Mouse (Mus musculus) cerebellum, postnatal 36 days (tissue): ENCODE data around the gene Ttc22.

Experiments used
- DNase-seq, 2 experiments: peaks; one replicate each; pipeline ENCODE4 v3.0.0; 2021 to 2022; ENCODE audit warnings: mixed read lengths in 2 of 2

Gene Ttc22

DNA sequence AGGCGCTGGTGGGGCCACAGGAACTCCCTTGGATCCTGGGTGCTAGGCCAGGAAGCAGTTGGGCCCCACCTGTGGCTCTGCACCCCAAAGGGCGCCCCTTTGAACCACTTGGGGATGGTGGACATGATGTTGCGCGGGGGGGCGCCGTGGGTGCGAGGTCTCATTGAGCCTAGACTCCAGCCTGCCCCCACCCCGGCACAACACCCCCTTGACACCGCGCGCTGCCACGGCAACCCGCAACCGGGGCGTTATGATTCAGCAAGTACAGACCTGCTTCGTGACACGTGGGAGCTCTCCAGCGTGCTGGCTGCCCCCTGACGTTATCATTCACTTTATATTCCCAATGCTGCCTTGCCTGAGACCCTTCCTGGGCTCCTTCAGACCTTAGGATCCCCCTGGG is 5.2 kb upstream of the Ttc22 start, which contains the start of gene Lexm:
TSS of gene Lexm (minus strand) at position 186 of the 400 bp plus-strand sequence.
- DNase-seq, result no peak

DNA sequence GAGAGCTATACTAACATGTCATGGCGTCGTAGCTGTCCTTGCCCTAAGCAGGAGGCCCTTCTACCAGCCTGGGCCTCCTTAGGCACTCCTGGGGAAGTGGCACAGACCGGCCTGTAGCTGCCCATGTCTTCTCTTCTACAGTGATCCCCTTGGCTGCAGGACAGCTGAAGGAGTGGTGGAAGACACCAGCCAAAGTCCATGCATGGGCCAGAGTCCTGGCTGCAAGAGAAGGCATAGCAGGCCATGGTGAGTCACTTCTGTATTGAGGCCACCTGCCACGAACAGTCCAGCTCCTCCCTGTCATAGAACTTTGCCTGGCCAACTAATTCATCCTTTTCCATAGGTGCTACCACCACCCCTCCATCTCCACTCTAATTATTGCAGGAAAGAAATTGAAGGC is 3.3 kb upstream of the Ttc22 start:
- DNase-seq, result no peak

DNA sequence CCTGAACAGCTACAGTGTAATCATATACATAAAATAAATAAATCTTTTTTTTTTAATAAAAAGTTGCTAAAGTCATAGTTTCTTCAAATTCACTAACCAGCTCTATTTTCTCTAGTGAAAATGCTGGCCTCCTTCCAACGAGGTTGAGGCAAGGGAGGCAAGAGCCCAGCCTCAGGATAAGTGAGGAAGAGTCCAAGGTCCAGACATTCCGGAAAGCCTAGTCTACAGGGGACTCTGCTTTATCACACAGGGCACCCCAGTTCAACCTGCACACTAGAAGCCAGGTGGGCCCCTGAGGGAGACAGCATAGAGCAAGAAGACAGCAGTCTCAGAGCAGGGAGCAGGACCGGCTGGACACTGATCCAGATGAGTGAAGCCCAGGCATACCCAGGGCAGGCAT is 804 bp upstream of the Ttc22 start:
- no peak for DNase-seq

DNA sequence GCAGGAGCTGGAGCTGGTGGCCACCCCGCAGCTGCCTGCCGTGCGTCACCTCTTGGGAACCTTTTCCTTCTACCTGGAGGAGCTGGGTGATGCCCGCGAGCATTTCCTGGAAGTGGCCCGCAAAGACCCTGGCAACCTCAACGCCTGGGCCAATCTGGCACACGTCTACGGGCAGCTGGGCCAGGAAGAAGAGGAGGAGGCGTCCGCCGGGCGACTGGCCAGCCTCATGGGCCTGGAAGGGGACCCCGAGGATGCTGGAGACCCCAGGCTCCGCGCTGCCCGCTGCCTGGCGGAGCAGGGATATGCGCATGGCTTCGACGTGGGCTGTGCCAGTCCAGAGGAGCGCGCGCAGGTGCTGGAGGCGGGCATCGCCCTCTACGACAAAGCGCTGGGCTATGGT is 480 bp downstream of the Ttc22 start:
- DNase-seq, result no peak

DNA sequence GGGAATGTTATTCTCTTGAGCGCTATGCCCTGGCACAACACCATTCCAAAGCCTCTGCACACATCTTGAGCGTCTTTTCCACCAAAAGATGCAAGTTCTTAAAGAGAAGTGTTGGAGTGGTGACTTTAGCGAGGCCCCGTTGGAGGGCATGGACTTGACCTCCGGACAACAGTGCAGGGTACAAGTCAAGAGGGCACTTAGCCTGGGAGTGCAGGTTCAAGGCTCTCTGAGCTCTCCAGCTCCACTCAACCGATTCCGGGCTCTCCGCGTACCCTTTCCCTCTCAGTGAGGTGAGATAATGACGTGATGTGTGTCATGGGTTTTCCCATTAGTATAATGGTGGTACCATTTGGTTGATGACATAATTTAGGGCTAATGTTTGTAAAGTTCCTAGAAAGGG is 2.0 kb downstream of the Ttc22 start:
- no peak for DNase-seq

DNA sequence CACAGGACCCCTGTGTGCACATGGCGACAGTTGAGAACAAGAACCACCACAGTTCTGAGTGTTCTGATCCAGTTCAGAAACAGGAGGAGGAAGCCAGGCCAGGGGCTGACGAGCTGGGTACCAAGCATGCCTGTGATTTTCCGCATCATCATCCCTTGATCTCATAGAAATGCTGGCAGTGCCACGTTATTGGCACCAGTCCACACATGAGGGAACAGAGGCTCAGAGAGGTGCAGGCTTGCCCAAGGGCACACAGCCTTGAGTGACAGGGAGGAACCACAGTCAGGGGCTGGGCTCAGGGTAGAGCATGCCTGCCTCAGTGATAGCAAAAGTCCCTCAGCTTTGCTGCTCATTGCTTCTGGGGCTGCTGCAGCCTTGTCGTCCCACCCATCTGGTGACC is 5.6 kb downstream of the Ttc22 start:
- DNase-seq, result no peak

DNA sequence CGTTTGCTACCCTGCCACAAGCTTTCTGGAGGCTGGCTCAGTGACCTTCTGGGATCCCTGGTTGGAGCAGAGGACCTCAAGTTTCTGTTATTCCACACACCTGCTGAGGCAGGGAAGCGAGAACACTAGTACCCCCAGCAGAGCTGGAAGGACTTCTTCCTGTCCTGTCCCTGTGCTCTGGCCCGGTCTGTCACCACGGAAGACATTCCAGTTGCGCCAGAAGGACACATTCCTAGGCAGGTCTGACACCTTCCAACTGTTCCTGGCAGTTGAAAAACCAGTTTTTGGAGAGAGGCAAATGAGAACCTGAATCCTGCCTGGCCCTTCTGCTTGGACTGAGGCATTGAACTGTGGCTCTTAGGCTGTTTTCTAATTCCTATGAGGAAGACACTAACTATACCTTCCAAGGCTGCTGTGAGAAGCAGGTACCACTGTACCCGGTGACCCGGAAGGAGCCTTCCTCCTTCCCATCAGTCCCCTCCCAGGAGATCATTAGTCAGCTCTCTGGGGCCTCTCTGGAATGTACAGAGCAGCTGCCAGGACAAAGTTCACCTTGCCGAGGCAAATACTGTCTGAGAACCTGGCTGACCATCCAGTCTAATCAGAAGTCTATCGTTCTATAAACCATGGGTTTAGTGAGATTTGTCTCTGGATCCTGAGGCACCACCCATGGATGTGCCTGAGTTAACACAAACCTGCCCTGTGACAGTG is 6.6 kb downstream of the Ttc22 start:
- DNase-seq, result no peak

DNA sequence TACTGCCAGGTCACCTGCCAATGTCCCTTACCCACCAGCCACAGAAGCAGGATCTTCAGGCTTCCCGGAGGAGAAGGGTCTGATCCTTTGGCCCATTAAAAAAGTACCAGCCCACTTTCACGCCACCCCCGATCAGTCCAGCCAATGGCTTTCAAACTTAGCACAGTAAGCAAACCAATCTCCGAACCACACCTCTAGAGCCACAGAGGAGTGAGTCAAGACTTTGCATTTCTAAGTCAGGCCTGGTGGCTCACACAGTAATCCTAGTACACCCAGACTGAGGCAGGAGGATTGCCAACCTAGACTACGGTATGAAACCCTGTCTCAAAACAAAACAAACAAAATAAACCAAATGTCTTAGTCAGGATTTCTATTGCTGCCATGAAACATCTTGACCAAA is 7.1 kb downstream of the Ttc22 start:
- DNase-seq, result no peak

DNA sequence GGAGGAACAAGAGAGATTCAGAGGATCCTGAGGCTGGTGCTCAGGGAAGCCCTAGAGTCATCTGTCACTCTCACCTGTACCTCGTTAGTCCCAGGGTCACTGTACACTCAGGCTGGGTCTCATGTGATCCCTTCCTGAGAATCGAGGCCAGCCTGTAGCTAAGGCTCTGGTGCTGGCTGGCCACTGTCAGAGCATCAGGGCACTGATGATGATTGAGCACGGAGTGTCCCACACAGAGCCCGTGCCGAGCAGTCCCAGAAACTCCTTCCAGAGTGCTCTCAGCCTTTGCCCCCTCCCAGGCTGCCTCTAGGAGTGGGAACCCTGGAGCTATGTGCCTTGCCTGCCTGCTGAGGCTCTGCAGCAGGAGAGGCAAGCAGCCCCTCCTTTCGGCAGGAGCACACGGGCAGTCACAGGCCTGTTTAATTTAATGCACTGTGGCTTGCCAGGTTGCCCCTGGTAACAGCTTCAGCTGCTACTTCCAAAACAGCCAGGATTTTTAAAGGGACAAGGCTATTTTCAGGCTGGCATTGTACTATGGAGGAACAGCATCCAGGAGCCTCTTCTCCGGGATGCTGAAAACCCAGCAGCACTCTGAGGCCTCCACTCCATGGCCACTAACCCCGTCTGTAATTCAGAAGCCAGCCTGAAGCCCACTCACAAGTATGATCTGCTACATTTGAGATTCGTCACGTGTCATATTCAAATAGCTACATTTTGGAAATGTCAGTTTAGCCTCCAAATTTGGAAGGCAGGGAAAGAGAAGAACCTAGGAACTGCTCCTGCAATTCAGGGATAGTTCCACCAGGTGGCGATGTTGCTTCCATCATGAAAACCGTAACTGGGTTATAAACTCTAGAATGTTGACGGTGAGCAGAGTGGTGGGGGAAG is 8.3 kb downstream of the Ttc22 start:
- DNase-seq, result peak; percentile 80 to 85

DNA sequence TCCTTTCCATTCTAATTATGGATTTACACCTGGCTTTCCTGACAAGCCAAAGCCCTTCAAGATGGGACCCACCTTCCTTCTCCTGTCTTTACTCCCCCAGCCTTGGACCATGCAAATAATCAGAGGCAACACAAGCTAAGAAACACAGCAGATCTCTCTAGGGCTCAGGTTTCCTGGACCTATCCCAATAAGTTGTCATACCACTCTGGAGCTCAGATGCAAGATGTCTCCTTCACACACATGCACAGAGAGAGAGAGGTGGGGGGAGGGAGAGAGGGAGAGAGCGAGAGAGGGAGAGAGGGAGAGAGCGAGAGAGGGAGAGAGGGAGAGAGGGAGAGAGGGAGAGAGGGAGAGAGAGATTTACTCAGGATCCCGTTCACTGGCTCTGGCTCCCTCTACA is 10.1 kb downstream of the Ttc22 start:
- no peak for DNase-seq

DNA sequence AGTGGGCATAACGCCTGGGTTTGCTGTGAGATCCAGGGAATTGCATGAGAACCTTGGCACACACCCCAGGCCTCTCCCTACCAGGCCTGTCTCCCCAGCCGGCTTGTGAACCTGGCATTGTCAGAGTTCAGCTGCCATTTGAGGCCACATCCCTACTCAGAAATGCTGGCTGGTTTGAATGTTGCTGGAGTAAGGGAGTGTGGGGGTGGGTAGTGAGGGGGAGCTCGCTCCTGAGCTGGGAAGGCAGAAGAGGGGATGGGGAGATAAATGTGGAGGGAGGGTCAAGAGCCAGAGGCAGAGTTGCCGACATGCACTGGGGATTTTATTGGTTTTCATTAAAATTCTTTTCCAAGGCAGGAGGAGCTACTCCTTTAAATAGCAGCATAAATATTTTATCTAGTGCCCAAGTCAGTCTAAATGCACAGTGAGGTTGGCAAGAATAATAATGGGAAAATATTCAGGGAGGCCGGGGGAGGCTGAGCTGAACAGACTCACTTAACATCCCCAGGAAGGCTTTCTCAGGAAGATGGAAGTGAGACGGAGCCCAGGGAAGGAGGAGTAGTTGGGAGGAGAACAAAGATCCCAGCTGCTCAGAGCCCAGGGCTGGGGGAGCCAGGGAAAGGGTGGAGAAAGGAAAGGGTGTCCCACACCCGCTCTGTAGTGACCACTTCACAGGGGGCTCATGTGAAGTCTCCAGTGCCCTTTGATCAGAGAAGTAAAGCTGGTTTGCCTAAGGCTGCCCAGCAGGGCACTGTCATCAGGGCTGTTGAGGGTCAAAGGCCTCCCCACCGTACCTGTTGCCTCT is 11.3 kb downstream of the Ttc22 start:
- DNase-seq, result no peak

DNA sequence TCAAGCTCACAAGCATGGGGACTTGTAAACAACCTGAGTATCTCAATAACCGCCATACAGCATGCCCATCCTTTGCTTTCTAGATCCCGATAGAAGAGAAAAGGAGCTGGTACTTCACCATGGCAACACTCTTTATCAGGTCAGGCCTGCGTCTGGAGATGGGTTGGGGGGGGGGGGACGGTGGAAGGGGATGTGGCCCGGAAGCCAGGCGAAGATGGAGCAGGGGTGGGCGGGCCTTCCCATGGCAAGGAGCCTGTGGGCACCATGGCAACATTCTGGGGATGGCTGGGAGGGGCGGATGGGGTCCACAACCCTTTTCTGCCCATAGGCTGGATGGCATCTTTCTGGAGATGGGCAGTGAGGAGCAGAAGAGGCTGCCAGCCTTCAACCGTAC is 11.9 kb downstream of the Ttc22 start:
- DNase-seq, result no peak

DNA sequence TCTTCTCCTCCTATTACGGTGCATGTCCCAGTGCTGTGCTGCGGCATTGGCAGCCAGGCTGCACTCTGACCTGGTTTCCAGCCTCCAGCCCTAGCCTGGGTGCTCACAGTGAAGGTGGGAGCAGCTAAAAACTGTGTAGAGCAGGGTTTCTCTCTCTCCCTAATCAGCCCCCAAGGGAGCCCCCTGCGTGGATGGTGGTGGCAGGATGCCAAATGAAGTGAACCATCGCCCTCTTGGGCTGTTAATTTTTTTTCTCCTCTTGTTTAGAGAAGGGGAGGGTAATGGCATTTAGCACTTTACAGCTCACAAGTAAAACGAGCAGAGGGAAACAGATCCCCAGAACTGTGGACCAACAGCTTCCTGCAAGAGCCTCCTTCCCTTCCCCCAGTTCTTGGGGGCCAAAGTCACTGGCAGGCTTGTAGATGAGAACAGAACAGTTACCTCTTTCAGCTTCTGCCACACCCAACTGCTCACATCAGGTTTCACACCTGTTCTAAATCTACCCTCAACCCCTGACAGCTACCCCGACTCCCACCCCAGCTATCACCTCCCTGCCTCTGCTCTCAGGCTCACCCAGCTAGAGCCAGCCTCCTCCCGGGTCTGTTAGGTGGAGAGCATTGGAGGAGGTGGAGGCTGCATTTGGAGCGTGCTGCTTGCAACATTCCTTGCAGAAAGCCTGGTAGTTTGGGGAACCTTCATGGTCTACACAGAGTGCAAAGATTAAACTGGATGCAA is 21.4 kb downstream of the Ttc22 start:
- no peak for DNase-seq

DNA sequence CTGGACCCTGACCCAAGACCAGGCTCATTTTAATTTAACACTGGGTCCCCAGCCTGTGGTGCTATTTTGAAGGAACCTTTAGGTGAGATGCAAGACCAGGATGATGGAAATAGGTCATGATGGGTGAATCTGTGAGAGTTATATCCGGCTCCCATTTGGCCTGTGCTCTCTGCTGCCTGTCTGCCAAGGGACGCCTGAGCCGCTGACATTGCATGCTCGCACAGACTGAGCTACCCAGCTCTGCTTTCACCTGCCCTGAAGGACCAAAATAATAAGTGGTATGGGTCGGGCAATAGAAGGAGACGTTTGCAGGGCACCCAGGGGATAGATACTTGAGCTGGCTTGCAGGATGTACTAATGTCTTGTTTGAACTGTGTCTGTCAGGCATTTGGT is 22.0 kb downstream of the Ttc22 start:
- no peak for DNase-seq

DNA sequence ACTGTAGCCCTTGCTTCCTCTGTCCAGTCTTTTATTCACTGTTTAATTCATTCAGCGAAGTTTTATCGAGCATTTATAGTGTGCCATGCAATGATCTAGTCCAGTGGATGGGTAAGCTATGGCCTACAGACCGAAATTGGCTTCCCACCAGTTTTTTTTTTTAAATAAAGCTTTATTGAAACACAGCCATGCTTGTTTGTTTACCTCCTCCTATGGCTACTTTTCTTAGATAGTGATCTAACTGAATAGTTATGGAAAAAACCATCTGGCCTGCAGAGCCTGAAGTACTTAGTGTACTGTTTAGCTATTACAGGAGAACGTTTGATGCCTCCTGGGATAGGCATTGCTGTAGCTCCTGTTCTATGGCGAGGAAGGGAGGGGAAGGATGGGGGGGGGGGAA is 23.6 kb downstream of the Ttc22 start:
- no peak for DNase-seq

DNA sequence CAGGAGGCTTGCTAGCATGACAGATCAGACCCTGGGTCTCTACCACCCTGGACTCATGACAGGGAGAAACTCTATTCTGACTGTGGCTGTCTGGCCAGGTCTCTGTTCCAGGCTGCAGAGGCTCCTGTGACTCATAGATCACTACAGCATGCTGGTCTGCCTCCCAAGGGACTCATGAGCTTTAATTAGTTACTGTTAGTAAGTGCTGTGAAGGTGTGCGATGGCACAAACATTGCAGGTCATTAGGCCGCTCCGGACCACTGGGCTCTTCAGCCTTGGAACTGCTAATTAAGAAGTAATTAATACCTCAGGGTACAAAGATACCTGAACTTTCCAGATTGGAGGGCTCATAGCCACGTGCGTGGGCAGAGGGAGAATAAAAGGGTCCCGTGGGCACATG is 24.9 kb downstream of the Ttc22 start:
- no peak for DNase-seq

DNA sequence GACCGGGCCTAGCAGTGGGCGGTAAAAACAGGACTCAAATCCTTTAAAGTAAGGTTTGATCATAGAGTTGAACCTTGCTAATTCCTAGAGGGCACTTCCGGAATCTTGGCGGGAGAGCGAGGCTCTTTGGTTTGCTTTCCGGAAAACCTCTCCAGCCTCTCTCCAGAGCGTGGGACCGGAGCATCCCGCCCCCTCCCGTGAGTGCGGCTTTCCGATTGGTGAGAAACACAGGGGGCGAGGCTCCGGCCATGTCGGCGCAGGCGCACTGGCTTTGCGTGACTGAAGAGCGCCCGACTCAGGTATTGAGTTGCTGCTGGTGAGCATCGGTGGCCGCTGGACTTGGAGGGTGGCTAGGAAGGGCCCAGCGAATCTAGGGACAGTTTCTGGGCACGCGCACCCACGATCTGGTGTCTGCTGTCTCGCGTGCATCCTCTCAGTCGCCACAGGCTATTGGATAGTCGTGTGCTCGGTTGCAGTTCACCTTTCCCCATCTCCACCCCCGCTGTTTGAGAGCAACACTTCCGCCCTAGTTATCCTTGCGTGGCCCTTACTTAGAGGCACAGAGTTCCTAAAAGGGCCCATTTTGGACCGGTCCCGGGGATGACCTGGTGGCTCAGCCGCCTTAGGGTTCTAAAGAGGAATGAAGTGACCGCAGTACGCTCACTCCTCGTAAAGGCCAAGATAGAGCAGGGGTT is 28.7 kb downstream of the Ttc22 start, which contains the start of gene Pars2:
TSS of gene Pars2 (plus strand) at position 237 of the 695 bp plus-strand sequence.
- peak; percentile 98 to 99 for DNase-seq

DNA sequence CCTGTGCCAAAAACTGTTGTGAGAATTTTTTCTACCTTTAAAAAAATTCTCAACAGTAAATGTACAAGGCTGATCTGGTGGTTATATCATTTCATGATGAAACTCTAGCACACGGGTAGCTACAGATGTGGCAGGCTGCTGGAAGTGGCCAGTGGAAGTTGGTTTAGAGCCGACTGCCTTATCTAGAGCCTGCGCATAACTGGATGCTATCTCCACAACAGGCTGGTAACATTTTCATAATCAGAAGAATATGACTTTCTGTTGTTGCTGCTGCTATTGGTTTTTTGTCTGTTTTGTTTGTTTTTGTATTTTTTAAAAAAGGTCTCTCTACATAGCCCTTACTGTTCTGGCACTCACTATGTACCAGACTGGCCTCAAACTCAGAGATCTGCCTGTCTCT is 30.3 kb downstream of the Ttc22 start:
- DNase-seq, result no peak

DNA sequence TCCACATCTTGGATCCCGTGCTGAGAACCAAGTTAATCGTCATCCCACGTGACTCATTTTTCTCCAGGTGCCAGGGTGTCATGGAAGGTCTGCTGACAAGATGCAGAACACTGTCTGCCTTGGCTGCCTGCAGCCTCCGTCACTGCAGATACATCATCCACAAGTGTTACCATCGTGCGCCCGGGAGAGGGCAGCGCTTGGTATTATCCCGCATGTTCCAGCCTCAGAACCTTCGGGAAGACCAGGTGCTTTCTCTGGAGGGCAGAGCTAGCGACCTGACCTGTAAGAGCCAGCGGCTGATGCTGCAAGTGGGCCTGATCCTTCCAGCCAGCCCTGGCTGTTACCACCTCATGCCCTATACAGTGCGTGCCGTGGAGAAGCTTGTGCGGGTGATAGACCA is 30.8 kb downstream of the Ttc22 start:
- no peak for DNase-seq

DNA sequence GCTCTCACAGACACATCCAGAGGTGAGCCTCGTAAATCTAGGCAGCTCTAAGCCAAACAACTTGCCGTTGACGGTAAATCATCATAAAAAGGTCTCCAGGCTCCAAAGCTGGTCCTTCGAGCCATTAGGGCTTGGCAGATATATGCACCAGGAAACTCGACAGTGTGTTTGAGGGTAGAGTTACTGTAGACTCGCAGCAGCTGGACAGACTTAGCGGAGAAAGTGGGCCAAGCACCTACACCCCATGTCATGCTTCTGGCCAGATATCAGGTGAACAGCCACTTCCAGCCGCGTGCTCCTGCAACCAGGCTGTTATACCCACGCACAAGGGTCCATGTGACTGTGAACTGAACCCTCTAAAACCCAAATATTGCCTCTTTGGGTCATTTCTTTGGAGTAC is 33.4 kb downstream of the Ttc22 start:
- DNase-seq, result no peak

DNA sequence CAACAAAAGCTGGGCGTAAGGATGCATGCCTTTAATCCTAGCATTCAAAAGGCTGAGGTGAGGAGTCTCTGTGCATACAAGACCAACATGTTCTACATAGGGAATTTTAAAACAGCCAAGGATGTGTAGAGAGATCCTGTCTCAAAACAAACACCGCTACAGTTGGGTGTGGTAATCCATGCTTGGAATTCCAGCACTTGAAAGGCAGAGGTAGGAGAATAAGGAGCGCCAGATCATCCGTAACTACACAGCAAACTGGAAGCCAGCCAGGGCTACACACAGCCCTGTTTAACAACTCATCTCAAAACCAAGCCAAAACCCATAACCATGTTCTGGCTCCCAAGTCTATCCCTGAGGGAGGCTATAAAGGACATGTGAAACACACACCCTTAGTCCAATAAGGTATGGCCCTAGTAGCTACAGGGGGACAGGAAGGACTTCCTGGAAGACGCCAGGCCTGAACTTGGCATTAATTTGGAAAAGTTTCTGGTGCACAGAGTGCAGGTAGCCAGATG is 41.8 kb downstream of the Ttc22 start:
- no peak for DNase-seq

DNA sequence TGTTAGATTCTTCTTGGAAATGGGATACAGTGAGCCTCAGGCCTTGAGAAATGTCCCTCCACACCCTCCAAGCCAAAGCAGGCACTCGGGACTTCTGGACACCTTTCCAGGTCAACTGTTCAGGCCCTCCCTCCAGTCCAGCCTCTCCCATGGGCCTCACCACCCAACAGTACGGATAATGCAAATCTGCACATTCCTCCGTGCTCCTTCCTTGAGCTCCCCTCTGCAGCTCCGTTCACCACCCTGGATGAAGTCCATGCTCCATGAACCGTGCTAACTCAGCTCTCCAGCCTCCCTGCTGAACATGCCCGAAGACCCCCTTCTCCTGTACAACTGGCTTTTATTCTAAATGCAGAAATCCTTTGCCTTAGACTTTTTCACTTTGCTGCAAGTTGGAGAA is 42.5 kb downstream of the Ttc22 start:
- no peak for DNase-seq
